Mouse (Mus musculus) forebrain, embryonic 15.5 days (tissue): ENCODE results near the gene Picalm. TPM values are rescaled to one million over a fixed set of nuclear protein-coding genes. Genes with fewer than 3 reads are reported as not detected.
"Not testable (repeated sequence)": the region's sequence is repeated elsewhere in the genome, so short reads cannot be mapped to it uniquely, and the experiment has no call there.

Experiments used
- ATAC-seq: fragments of 200-750 bp; cut with Nextera tagmentation; replicated peaks from 2 replicates; pipeline ENCODE4 v1.8.0; 2017; ENCODE audit warnings: mild to moderate bottlenecking, moderate TSS enrichment, moderate library complexity
- H3K27ac ChIP-seq: fragments of 300-500 bp; sonication (generic); replicated peaks from 2 replicates; pipeline ENCODE4 v1.5.1; 2015; ENCODE audit warnings: mild to moderate bottlenecking, inconsistent platforms
- H3K27me3 ChIP-seq: fragments of 300-500 bp; sonication (generic); 2 replicates; pipeline ENCODE4 v1.6.1; 2015; ENCODE audit warnings: inconsistent platforms
- H3K36me3 ChIP-seq: fragments of 300-500 bp; sonication (generic); 2 replicates; pipeline ENCODE4 v1.6.1; 2015; ENCODE audit warnings: mild to moderate bottlenecking, inconsistent platforms
- H3K4me1 ChIP-seq: fragments of 300-500 bp; sonication (generic); 2 replicates; pipeline ENCODE4 v1.6.1; 2015; ENCODE audit warnings: inconsistent platforms
- H3K4me2 ChIP-seq: fragments of 300-500 bp; sonication (generic); replicated peaks from 2 replicates; pipeline ENCODE4 v1.6.1; 2015; ENCODE audit warnings: mild to moderate bottlenecking, inconsistent platforms
- H3K4me3 ChIP-seq: fragments of 300-500 bp; sonication (generic); 2 replicates; pipeline ENCODE4 v1.5.1; 2015; ENCODE audit warnings: mild to moderate bottlenecking, inconsistent platforms
- H3K9ac ChIP-seq: fragments of 300-500 bp; sonication (generic); replicated peaks from 2 replicates; pipeline ENCODE4 v1.6.1; 2015; ENCODE audit warnings: mild to moderate bottlenecking, inconsistent platforms
- H3K9me3 ChIP-seq: fragments of 300-500 bp; sonication (generic); 2 replicates; pipeline ENCODE4 v1.6.1; 2016; ENCODE audit warnings: inconsistent platforms
- WGBS: fragments of 180-500 bp; shearing (Covaris S2); methylation state at CpG from one replicate; pipeline ENCODE4 v1.1.7; 2015; ENCODE audit warnings: mixed read lengths; 5-methylcytosine and 5-hydroxymethylcytosine counted together
- polyA plus RNA-seq: library from polyadenylated mRNA; unstranded; fragments of >200 nt; fragmentation: Nextera tagmentation; extraction: Ambion mirVana; gene quantifications from 2 replicates; pipeline ENCODE4 v1.2.1, GENCODE M21; 2015

Gene Picalm
- polyA plus RNA-seq, 1 experiment from 2014 or later: 45.7 TPM

GRCm38 (mm10) chr7:90228075-90228474 lies 98.1 kb downstream of the Picalm start:
- no peaks in the 10 kb centered on the region for H3K27me3 ChIP-seq
- ATAC-seq: no peak
- WGBS: 91% methylated on average over 4 of the region's 4 CpGs

DNA sequence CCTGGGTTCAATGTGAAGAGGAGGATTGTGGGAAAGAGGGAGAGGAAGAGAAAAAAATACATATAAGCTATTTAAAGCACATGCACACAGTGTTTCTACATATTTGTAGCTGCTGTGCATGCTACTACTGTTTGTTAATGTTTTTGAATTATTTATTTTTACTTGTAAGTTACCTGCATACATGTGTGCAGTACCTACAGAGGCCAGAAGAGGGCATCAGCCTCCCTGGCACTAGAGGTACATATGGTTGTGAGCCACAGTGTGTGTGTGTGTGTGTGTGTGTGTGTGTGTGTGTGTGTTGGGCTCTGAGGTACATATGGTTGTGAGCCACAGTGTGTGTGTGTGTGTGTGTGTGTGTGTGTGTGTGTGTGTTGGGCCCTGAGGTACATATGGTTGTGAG lies 98.9 kb downstream of the Picalm start:
- not testable (repeated sequence) for H3K4me1 ChIP-seq, H3K4me3 ChIP-seq, H3K27me3 ChIP-seq, H3K36me3 ChIP-seq, ATAC-seq, H3K9me3 ChIP-seq, H3K9ac ChIP-seq, H3K4me2 ChIP-seq, H3K27ac ChIP-seq

More at GRCm38 (mm10) chr7:90228075-90228474, 98.1 kb downstream of the Picalm start:
- H3K4me2 ChIP-seq: no peak overlapping the region
- no peak overlapping the region for H3K9ac ChIP-seq
- no peak overlapping the region for H3K27ac ChIP-seq
- no peak overlapping the region for H3K4me3 ChIP-seq
- H3K9me3 ChIP-seq: no peaks in the 10 kb centered on the region
- no peaks in the 10 kb centered on the region for H3K36me3 ChIP-seq
- no peaks in the 10 kb centered on the region for H3K4me1 ChIP-seq

DNA sequence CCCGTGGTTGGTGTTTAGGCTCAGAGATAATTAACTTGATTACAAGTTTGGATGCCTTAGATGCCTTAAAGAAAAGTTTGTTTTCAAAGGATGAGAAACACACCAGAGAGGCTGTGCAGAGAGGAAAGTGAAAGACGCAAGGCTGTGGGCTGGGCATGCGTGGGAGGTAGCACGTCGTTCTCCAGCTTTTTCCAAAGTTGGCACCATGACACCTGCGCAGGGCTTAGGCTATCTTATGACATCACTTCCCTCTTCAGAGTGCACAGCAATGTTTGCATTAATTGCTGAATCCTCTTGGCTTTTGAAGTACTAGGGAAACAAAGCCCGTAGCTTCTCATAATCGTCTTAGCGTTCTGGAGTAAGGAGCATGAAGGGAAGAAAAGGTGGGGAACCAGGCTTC lies 101.4 kb downstream of the Picalm start:
- Histone ChIP-seq H3K4me2 (no peak overlapping the region), H3K4me1 (no peaks in the 10 kb centered on the region), H3K4me3 (no peak overlapping the region), H3K9ac (no peak overlapping the region), H3K36me3 (no peaks in the 10 kb centered on the region), H3K27ac (no peak overlapping the region), H3K27me3 (no peaks in the 10 kb centered on the region), H3K9me3 (no peaks in the 10 kb centered on the region)
- no peak for ATAC-seq
- 59% methylated on average over 9 of the region's 9 CpGs for whole genome bisulfite sequencing

DNA sequence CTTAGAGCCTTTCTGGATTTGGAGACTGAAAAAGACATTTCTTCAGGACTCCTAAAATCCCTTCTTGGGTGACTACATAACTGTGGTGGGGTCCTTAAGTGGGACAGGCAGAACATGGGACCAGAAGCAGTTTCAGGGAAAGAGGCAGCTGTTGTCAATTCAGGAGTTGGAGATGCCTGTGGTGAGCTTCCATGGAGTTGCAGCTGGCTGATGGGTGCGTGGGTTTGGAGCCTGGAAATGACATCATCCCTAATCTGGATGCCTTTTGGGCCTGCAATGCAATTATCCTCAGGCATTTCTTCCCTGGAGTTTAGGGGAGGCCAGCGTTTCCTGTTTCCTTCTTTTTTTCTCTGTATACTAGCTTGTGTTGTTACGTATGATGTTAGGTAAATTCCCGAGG lies 103.9 kb downstream of the Picalm start:
- no peak overlapping the region for H3K4me3 ChIP-seq
- H3K36me3 ChIP-seq: no peaks in the 10 kb centered on the region
- no peak for ATAC-seq
- H3K9ac ChIP-seq: no peak overlapping the region
- no peaks in the 10 kb centered on the region for H3K4me1 ChIP-seq
- H3K27me3 ChIP-seq: no peaks in the 10 kb centered on the region
- WGBS: 65% methylated on average over 4 of the region's 4 CpGs
- no peak overlapping the region for H3K27ac ChIP-seq
- no peaks in the 10 kb centered on the region for H3K9me3 ChIP-seq
- H3K4me2 ChIP-seq: no peak overlapping the region

- Histone ChIP-seq H3K36me3 (no peaks in the 10 kb centered on the region), H3K4me2 (no peak overlapping the region), H3K4me3 (no peak overlapping the region), H3K9me3 (no peaks in the 10 kb centered on the region), H3K27me3 (no peaks in the 10 kb centered on the region), H3K27ac (no peak overlapping the region), H3K4me1 (no peaks in the 10 kb centered on the region), H3K9ac (no peak overlapping the region)
- WGBS: 21% methylated on average over 4 of the region's 4 CpGs
- ATAC-seq: no peak
Observed at GRCm38 (mm10) chr7:90236289-90236905, 106.4 kb downstream of the Picalm start.

GRCm38 (mm10) chr7:90243151-90243550 lies 113.1 kb downstream of the Picalm start:
- Histone ChIP-seq H3K36me3 (no peaks in the 10 kb centered on the region), H3K4me3 (no peak overlapping the region)
- 90% methylated on average over 6 of the region's 6 CpGs for WGBS

GRCm38 (mm10) chr7:90243643-90244042 lies 113.6 kb downstream of the Picalm start:
- Histone ChIP-seq H3K9me3 (no peaks in the 10 kb centered on the region), H3K27me3 (no peaks in the 10 kb centered on the region), H3K4me2 (no peak overlapping the region), H3K4me3 (no peak overlapping the region), H3K4me1 (no peaks in the 10 kb centered on the region), H3K36me3 (no peaks in the 10 kb centered on the region), H3K27ac (no peak overlapping the region), H3K9ac (no peak overlapping the region)
- 83% methylated on average over 5 of the region's 5 CpGs for WGBS
- ATAC-seq: no peak

More at GRCm38 (mm10) chr7:90243151-90243550, 113.1 kb downstream of the Picalm start:
- Histone ChIP-seq H3K9ac (no peak overlapping the region), H3K27ac (no peak overlapping the region), H3K9me3 (no peaks in the 10 kb centered on the region), H3K4me1 (no peaks in the 10 kb centered on the region), H3K4me2 (no peak overlapping the region), H3K27me3 (no peaks in the 10 kb centered on the region)
- no peak for ATAC-seq

DNA sequence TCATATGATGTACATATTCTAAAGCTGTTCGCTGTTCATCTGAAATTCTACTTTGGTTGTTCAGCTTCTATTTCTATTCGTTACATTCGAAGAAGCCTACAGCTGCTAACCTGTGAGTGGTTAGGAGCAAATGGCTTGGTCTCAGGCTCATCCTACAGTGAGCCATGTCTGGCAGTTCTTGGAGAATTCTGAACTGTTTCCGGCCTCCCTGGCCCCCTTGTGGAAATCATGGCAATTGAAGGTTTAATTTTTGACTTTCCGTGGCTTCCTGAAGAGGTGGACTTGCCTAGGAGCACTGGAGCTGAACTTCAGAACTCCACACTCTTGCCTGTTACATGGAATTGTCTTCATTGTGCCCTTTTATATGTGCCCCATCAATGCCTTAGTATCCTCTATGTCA lies 122.9 kb downstream of the Picalm start:
- Histone ChIP-seq H3K4me1 (no peaks in the 10 kb centered on the region), H3K4me2 (no peak overlapping the region), H3K27ac (no peak overlapping the region), H3K27me3 (no peaks in the 10 kb centered on the region), H3K9ac (no peak overlapping the region), H3K4me3 (no peak overlapping the region), H3K36me3 (no peaks in the 10 kb centered on the region), H3K9me3 (no peaks in the 10 kb centered on the region)
- no peak for ATAC-seq
- WGBS: 73% methylated on average over 5 of the region's 5 CpGs

DNA sequence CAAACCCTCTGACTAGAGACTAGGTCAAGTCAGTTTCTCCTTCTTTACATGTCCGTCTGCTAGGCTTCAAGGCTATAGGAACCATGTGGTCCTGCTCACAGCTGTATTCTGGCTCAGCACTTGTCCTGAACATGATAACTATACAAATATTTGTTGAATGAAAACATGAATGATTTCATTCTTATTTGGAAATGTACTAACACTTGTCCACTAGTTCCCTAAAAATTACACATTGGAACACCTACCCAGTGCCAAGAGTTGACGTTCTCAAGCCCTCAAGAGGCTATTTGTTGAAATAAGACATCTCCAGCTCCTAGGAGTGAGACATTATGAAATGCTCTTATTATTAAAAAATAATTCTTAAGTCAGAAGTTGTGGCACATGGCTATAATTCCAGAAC lies 128.7 kb downstream of the Picalm start:
- Histone ChIP-seq H3K9ac (no peak overlapping the region), H3K27me3 (no peaks in the 10 kb centered on the region), H3K27ac (no peak overlapping the region), H3K36me3 (no peaks in the 10 kb centered on the region), H3K9me3 (no peaks in the 10 kb centered on the region), H3K4me3 (no peak overlapping the region), H3K4me1 (peaks cover 14% of the 10 kb centered on the region), H3K4me2 (no peak overlapping the region)
- 92% methylated on average over 2 of the region's 2 CpGs for WGBS
- ATAC-seq: no peak

DNA sequence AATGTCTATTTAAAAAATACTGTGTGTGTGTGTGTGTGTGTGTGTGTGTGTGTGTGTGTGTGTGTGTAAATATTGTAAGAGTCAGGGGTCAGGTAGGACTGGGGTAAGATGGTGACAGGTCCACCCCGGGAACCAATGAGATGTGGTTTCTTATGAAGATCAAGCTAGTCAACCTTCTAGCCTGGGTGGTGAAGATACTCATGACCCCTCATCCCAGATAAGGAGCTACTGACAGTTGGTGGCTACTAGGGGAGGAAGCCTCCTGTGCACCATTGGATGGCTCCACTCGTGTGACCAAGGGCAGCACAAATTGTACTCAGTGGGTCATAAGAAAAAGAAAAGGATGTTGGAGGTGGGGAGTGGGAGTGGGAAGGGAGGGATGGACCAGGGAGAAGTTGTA lies 129.9 kb downstream of the Picalm start:
- Histone ChIP-seq H3K27me3 (no peaks in the 10 kb centered on the region), H3K27ac (no peak overlapping the region), H3K4me2 (no peak overlapping the region), H3K4me3 (no peak overlapping the region), H3K36me3 (no peaks in the 10 kb centered on the region), H3K9ac (no peak overlapping the region), H3K4me1 (peaks cover 14% of the 10 kb centered on the region), H3K9me3 (no peaks in the 10 kb centered on the region)
- WGBS: 91% methylated on average over 2 of the region's 2 CpGs
- no peak for ATAC-seq

DNA sequence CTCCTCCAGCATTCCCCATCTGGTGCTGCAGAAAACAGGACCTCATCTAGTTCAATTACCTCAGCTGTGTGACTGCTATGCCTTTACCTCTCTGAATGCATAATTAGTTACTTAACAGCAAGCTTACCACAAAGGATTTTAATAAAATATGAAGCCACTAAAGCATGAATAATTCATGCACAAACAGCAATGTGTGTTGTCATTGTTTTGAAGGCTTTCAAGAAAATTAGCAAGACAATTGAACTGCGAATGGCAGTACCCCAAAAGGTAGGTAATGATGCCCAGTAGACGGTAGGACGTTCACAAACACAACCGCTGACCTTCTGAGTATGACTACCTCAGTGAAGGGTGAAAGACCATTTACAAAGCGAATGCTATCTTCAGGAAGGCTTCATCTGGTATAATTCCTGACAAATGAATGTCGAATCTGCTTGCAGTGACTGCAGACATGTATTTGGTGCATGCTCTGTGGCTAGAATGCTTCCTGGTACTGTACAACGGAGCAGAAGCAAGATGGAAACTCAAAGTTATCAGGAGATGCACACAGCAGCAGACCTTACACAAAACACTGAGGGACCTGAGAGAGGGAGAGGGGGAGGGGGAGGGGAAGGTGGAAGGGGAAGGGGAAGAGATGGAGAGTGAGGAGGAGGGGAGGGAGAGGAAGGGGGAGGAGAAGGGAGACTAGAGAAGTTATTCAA lies 132.0 kb downstream of the Picalm start:
- peaks cover 18% of the 10 kb centered on the region for H3K4me1 ChIP-seq
- H3K27me3 ChIP-seq: no peaks in the 10 kb centered on the region
- H3K4me2 ChIP-seq: peak overlapping the region; percentile 40
- H3K9me3 ChIP-seq: no peaks in the 10 kb centered on the region
- no peaks in the 10 kb centered on the region for H3K36me3 ChIP-seq
- H3K9ac ChIP-seq: no peak overlapping the region
- H3K4me3 ChIP-seq: no peak overlapping the region
- peak overlapping the region; percentile 89 for H3K27ac ChIP-seq
- ATAC-seq: peak; percentile 81
- 10% methylated on average over 7 of the region's 7 CpGs for WGBS
